Mouse (Mus musculus) bone marrow macrophage, adult 2 months (primary cell): ENCODE data around the gene Chdh.

ENCODE experiments used
- CTCF ChIP-seq: IDR thresholded peaks from 2 replicates; pipeline ENCODE4 v1.5.1; 2012; ENCODE audit warnings: low read depth, mild to moderate bottlenecking, low read length, moderate library complexity
- POLR2A ChIP-seq: IDR thresholded peaks from 2 replicates; pipeline ENCODE4 v1.6.1; 2012; ENCODE audit warnings: mild to moderate bottlenecking, low read depth, low read length, borderline replicate concordance

DNA sequence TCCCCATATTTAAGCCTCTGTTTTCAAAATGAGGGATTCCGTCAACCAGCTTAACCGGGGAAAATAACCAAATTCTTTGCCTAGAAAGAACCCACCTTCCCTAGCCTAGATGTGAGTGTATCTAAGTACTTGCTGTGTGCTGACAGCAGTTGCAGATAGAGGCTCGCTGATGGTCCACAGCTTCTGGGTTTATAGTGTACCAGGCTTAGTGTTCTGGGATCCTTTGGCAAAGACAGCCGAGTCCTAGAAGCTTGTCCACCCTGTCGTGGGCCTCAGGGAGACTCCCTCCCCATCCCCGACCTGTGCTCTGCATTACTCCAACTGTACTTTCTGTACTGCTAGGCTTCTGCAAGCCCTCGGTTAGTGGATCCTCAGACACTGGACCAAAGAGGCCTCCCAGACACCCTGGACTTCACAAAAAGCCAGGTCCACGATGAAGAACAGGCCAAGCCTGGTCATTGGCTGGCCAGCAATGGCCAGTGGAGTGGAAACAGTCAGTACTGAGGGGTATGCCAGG lies 36.9 kb downstream of the Chdh start:
- no peak for TF ChIP-seq CTCF
- TF ChIP-seq POLR2A = no peak
